Mouse (Mus musculus) left cerebral cortex, adult 9 months (tissue): ENCODE measurements around the gene Dgki.

Source experiments
- DNase-seq, 2 experiments: peaks; one replicate each; pipeline ENCODE4 v3.0.0; 2022; ENCODE audit warnings: low spot score in 2 of 2

Gene Dgki

GRCm38 (mm10) chr6:37299562-37300390 lies at the start of gene Dgki:
Gene Dgki, minus strand, starts transcription at chr6:37300184.
- peak; percentile 79 to 87 for DNase-seq

- no peak for DNase-seq
These were observed 47.6 kb upstream of the Dgki start for GRCm38 (mm10) chr6:37347606-37348005.

- DNase-seq: no peak
These were observed 38.1 kb upstream of the Dgki start for GRCm38 (mm10) chr6:37338055-37338454.

- DNase-seq: no peak
These were observed 36.9 kb upstream of the Dgki start for GRCm38 (mm10) chr6:37336831-37337260.

GRCm38 (mm10) chr6:37336381-37336780 lies 36.4 kb upstream of the Dgki start:
- DNase-seq: no peak

- DNase-seq: no peak
These were observed 32.9 kb upstream of the Dgki start for GRCm38 (mm10) chr6:37332846-37333245.

GRCm38 (mm10) chr6:37329901-37330864 lies 30.2 kb upstream of the Dgki start:
- no peak for DNase-seq

- DNase-seq: no peak
These were observed 29.4 kb upstream of the Dgki start for GRCm38 (mm10) chr6:37329376-37329775.

- DNase-seq: no peak
These were observed 28.7 kb upstream of the Dgki start for GRCm38 (mm10) chr6:37328671-37329070.

- DNase-seq: no peak
These were observed 27.5 kb upstream of the Dgki start for GRCm38 (mm10) chr6:37327519-37327918.

- DNase-seq: no peak
These were observed 26.6 kb upstream of the Dgki start for GRCm38 (mm10) chr6:37326603-37326955.

- no peak for DNase-seq
These were observed 26.1 kb upstream of the Dgki start for GRCm38 (mm10) chr6:37325906-37326602.

GRCm38 (mm10) chr6:37325076-37325475 lies 25.1 kb upstream of the Dgki start:
- no peak for DNase-seq

- no peak for DNase-seq
These were observed 22.7 kb upstream of the Dgki start for GRCm38 (mm10) chr6:37322641-37323040.

- peak in 1 of 2 experiments; percentile 75 for DNase-seq
These were observed 22.1 kb upstream of the Dgki start for GRCm38 (mm10) chr6:37322088-37322487.

GRCm38 (mm10) chr6:37317904-37318303 lies 17.9 kb upstream of the Dgki start:
- no peak for DNase-seq

GRCm38 (mm10) chr6:37315440-37315839 lies 15.5 kb upstream of the Dgki start:
- no peak for DNase-seq

- no peak for DNase-seq
These were observed 10.6 kb upstream of the Dgki start for GRCm38 (mm10) chr6:37310601-37311000.

GRCm38 (mm10) chr6:37306616-37307015 lies 6.6 kb upstream of the Dgki start:
- no peak for DNase-seq

GRCm38 (mm10) chr6:37300492-37300891 lies 508 bp upstream of the Dgki start:
- DNase-seq: no peak

GRCm38 (mm10) chr6:37298982-37299381 lies 1.0 kb downstream of the Dgki start:
- DNase-seq: no peak
